Mouse (Mus musculus) neural tube, embryonic 14.5 days (tissue): ENCODE data around the gene Mnx1. TPM values are rescaled to one million over a fixed set of nuclear protein-coding genes. Genes with fewer than 3 reads are reported as not detected.

Experiments
- ATAC-seq: fragments of 200-750 bp; cut with Nextera tagmentation; 2 replicates; pipeline ENCODE4 v1.8.0; 2017; ENCODE audit warnings: low read depth, mild to moderate bottlenecking, moderate TSS enrichment, moderate library complexity
- H3K27ac ChIP-seq: fragments of 300-500 bp; sonication (generic); 2 replicates; pipeline ENCODE4 v1.5.1; 2014; ENCODE audit warnings: low read depth, mild to moderate bottlenecking, control low read depth, low read length, moderate library complexity, mixed read lengths
- H3K27me3 ChIP-seq: fragments of 300-500 bp; sonication (generic); 2 replicates; pipeline ENCODE4 v1.6.1; 2014; ENCODE audit warnings: low read length; ENCODE audit not compliant: control insufficient read depth, insufficient read depth
- H3K36me3 ChIP-seq: fragments of 300-500 bp; sonication (generic); 2 replicates; pipeline ENCODE4 v1.6.1; 2014; ENCODE audit warnings: low read length, mixed read lengths; ENCODE audit not compliant: control insufficient read depth, insufficient read depth
- H3K4me1 ChIP-seq: fragments of 300-500 bp; sonication (generic); 2 replicates; pipeline ENCODE4 v1.6.1; 2014; ENCODE audit warnings: low read length; ENCODE audit not compliant: control insufficient read depth, insufficient read depth
- H3K4me2 ChIP-seq: fragments of 300-500 bp; sonication (generic); 2 replicates; pipeline ENCODE4 v1.6.1; 2014; ENCODE audit warnings: mild to moderate bottlenecking, low read depth, low read length, control low read depth
- H3K4me3 ChIP-seq: fragments of 300-500 bp; sonication (generic); 2 replicates; pipeline ENCODE4 v1.5.1; 2014; ENCODE audit warnings: low read depth, low read length, control low read depth, mixed read lengths
- H3K9ac ChIP-seq: fragments of 300-500 bp; sonication (generic); replicated peaks from 2 replicates; pipeline ENCODE4 v1.6.1; 2014; ENCODE audit warnings: low read depth, mild to moderate bottlenecking, control low read depth, low read length, mixed read lengths
- H3K9me3 ChIP-seq: fragments of 300-500 bp; sonication (generic); 2 replicates; pipeline ENCODE4 v1.6.1; 2016; ENCODE audit warnings: low read length; ENCODE audit not compliant: control insufficient read depth
- whole genome bisulfite sequencing: fragments of 180-500 bp; shearing (Covaris S2); extraction: QIAGEN DNeasy Blood & Tissue Kit; methylation state at CpG from one replicate; pipeline ENCODE4 v1.1.7; 2014; 5-methylcytosine and 5-hydroxymethylcytosine counted together
- polyA plus RNA-seq: library from polyadenylated mRNA; unstranded; fragments of >200 nt; fragmentation: Nextera tagmentation; extraction: Ambion mirVana; gene quantifications from 2 replicates; pipeline ENCODE4 v1.2.1, GENCODE M21; 2014

The Mnx1 gene
- polyA plus RNA-seq, 1 experiment from 2014 or later = 1.8 TPM

GRCm38 (mm10) chr5:29479198-29479593 lies 926 bp upstream of the Mnx1 start:
- H3K27me3 ChIP-seq = peaks cover 71% of the 10 kb centered on the region
- no peak overlapping the region for H3K4me2 ChIP-seq
- H3K9ac ChIP-seq = no peak overlapping the region
- no peaks in the 10 kb centered on the region for H3K9me3 ChIP-seq
- no peak overlapping the region for H3K4me3 ChIP-seq
- H3K36me3 ChIP-seq = no peaks in the 10 kb centered on the region
- no peak overlapping the region for H3K27ac ChIP-seq
- WGBS = 2% methylated on average over 14 of the region's 14 CpGs
- no peak for ATAC-seq
- H3K4me1 ChIP-seq = peaks cover 8% of the 10 kb centered on the region; the same call in 1 of the 2 replicates

- Histone ChIP-seq H3K9ac (peak overlapping the region; percentile 18; the same call in 1 of the 2 replicates), H3K27ac (no peak overlapping the region), H3K4me3 (peak overlapping the region; percentile 28), H3K4me1 (peaks cover 8% of the 10 kb centered on the region; the same call in 1 of the 2 replicates), H3K4me2 (peak overlapping the region; percentile 36), H3K36me3 (no peaks in the 10 kb centered on the region), H3K9me3 (no peaks in the 10 kb centered on the region), H3K27me3 (peaks cover 70% of the 10 kb centered on the region)
- ATAC-seq = peak; percentile 6; the same call in 1 of the 2 replicates
- 1% methylated on average over 61 of the region's 73 CpGs for WGBS
Observed at GRCm38 (mm10) chr5:29477474-29478207, 629 bp downstream of the Mnx1 start.

GRCm38 (mm10) chr5:29476021-29476420 lies 2.2 kb downstream of the Mnx1 start:
- no peaks in the 10 kb centered on the region for H3K36me3 ChIP-seq
- 0% methylated on average over 1 of the region's 1 CpGs for WGBS
- H3K27me3 ChIP-seq = peaks cover 70% of the 10 kb centered on the region
- no peak overlapping the region for H3K9ac ChIP-seq
- no peak for ATAC-seq
- H3K4me2 ChIP-seq = no peak overlapping the region
- H3K4me1 ChIP-seq = peaks cover 8% of the 10 kb centered on the region; the same call in 1 of the 2 replicates
- no peak overlapping the region for H3K4me3 ChIP-seq
- H3K9me3 ChIP-seq = no peaks in the 10 kb centered on the region
- H3K27ac ChIP-seq = no peak overlapping the region

- Histone ChIP-seq H3K4me3 (no peak overlapping the region), H3K4me2 (no peak overlapping the region), H3K9me3 (no peaks in the 10 kb centered on the region), H3K4me1 (peaks cover 8% of the 10 kb centered on the region; the same call in 1 of the 2 replicates), H3K36me3 (no peaks in the 10 kb centered on the region), H3K9ac (no peak overlapping the region), H3K27ac (no peak overlapping the region), H3K27me3 (peaks cover 68% of the 10 kb centered on the region)
- 0% methylated on average over 5 of the region's 5 CpGs for WGBS
- ATAC-seq = no peak
Observed at GRCm38 (mm10) chr5:29475556-29475955, 2.7 kb downstream of the Mnx1 start.

GRCm38 (mm10) chr5:29475041-29475440 lies 3.2 kb downstream of the Mnx1 start:
- Histone ChIP-seq H3K4me1 (peaks cover 8% of the 10 kb centered on the region; the same call in 1 of the 2 replicates), H3K4me2 (no peak overlapping the region), H3K9ac (no peak overlapping the region), H3K36me3 (no peaks in the 10 kb centered on the region), H3K27me3 (peaks cover 68% of the 10 kb centered on the region), H3K4me3 (no peak overlapping the region), H3K9me3 (no peaks in the 10 kb centered on the region), H3K27ac (no peak overlapping the region)
- ATAC-seq = no peak
- WGBS = under 1% methylated on average over 10 of the region's 10 CpGs

- 2% methylated on average over 35 of the region's 35 CpGs for WGBS
- Histone ChIP-seq H3K27me3 (peaks cover 66% of the 10 kb centered on the region), H3K4me3 (no peak overlapping the region), H3K36me3 (no peaks in the 10 kb centered on the region), H3K27ac (no peak overlapping the region), H3K4me1 (peaks cover 8% of the 10 kb centered on the region; the same call in 1 of the 2 replicates), H3K4me2 (no peak overlapping the region), H3K9me3 (no peaks in the 10 kb centered on the region), H3K9ac (no peak overlapping the region)
- ATAC-seq = no peak
Observed at GRCm38 (mm10) chr5:29474246-29474960, 3.9 kb downstream of the Mnx1 start.

- no peak for ATAC-seq
- H3K9me3 ChIP-seq = no peaks in the 10 kb centered on the region
- H3K4me1 ChIP-seq = peaks cover 8% of the 10 kb centered on the region; the same call in 1 of the 2 replicates
- H3K9ac ChIP-seq = no peak overlapping the region
- no peak overlapping the region for H3K4me3 ChIP-seq
- no peak overlapping the region for H3K27ac ChIP-seq
- WGBS = 5% methylated on average over 35 of the region's 35 CpGs
- H3K27me3 ChIP-seq = peaks cover 65% of the 10 kb centered on the region
- H3K36me3 ChIP-seq = no peaks in the 10 kb centered on the region
- H3K4me2 ChIP-seq = no peak overlapping the region; the same call in 1 of the 2 replicates
Observed at GRCm38 (mm10) chr5:29473551-29474245, 4.6 kb downstream of the Mnx1 start.

GRCm38 (mm10) chr5:29471855-29472665 lies 6.2 kb downstream of the Mnx1 start:
- under 1% methylated on average over 22 of the region's 22 CpGs for WGBS
- Histone ChIP-seq H3K9me3 (no peaks in the 10 kb centered on the region), H3K4me2 (no peak overlapping the region), H3K4me3 (no peak overlapping the region), H3K27me3 (peaks cover 61% of the 10 kb centered on the region), H3K9ac (no peak overlapping the region), H3K4me1 (0 out of 2 replicates have a peak, but pooled peaks cover 6% of the 10 kb centered on the region), H3K36me3 (no peaks in the 10 kb centered on the region), H3K27ac (no peak overlapping the region)
- no peak for ATAC-seq
